Mouse (Mus musculus) heart, embryonic 12.5 days (tissue): ENCODE measurements around the gene Olfr885. TPM values are rescaled to one million over a fixed set of nuclear protein-coding genes. Genes with fewer than 3 reads are reported as not detected.

Source experiments
- ATAC-seq: fragments of 200-750 bp; cut with Nextera tagmentation; 2 replicates; pipeline ENCODE4 v1.8.0; 2017; ENCODE audit warnings: moderate TSS enrichment, moderate library complexity; ENCODE audit not compliant: insufficient number of reproducible peaks, low FRiP score
- H3K27ac ChIP-seq: fragments of 300-500 bp; sonication (generic); 2 replicates; pipeline ENCODE4 v1.5.1; 2016; ENCODE audit warnings: mild to moderate bottlenecking, moderate library complexity; ENCODE audit not compliant: poor library complexity, severe bottlenecking
- H3K27me3 ChIP-seq: fragments of 300-500 bp; sonication (generic); replicated peaks from 2 replicates; pipeline ENCODE4 v1.6.1; 2016; ENCODE audit warnings: mild to moderate bottlenecking, moderate library complexity
- H3K36me3 ChIP-seq: fragments of 300-500 bp; sonication (generic); 2 replicates; pipeline ENCODE4 v1.6.1; 2016; ENCODE audit warnings: mild to moderate bottlenecking, moderate library complexity
- H3K4me1 ChIP-seq: fragments of 300-500 bp; sonication (generic); replicated peaks from 2 replicates; pipeline ENCODE4 v1.6.1; 2016; ENCODE audit warnings: mild to moderate bottlenecking
- H3K4me2 ChIP-seq: fragments of 300-500 bp; sonication (generic); 2 replicates; pipeline ENCODE4 v1.6.1; 2016; ENCODE audit warnings: mild to moderate bottlenecking, moderate library complexity
- H3K4me3 ChIP-seq: fragments of 300-500 bp; sonication (generic); 2 replicates; pipeline ENCODE4 v1.5.1; 2016; ENCODE audit warnings: mild to moderate bottlenecking
- H3K9ac ChIP-seq: fragments of 300-500 bp; sonication (generic); 2 replicates; pipeline ENCODE4 v1.6.1; 2016; ENCODE audit warnings: mild to moderate bottlenecking, moderate library complexity
- H3K9me3 ChIP-seq: fragments of 300-500 bp; sonication (generic); replicated peaks from 2 replicates; pipeline ENCODE4 v1.6.1; 2016; ENCODE audit warnings: mild to moderate bottlenecking, moderate library complexity
- WGBS: fragments of 180-500 bp; shearing (Covaris S2); methylation state at CpG from one replicate; pipeline ENCODE4 v1.1.7; 2016; 5-methylcytosine and 5-hydroxymethylcytosine counted together
- polyA plus RNA-seq: library from polyadenylated mRNA; unstranded; fragments of >200 nt; fragmentation: Nextera tagmentation; extraction: Ambion mirVana; gene quantifications from 2 replicates; pipeline ENCODE4 v1.2.1, GENCODE M21; 2016

Gene Olfr885
- polyA plus RNA-seq = not detected in 2 replicates

- no peak within 1 kb of the TSS for H3K9ac ChIP-seq
- H3K4me1 ChIP-seq = no peaks in the 10 kb centered on the region
- ATAC-seq = no peak
- no peak within 1 kb of the TSS for H3K4me3 ChIP-seq
- H3K27ac ChIP-seq = no peak within 1 kb of the TSS
- H3K27me3 ChIP-seq = no peaks in the 10 kb centered on the region
- H3K36me3 ChIP-seq = no peaks in the 10 kb centered on the region
- WGBS = 81% methylated on average over 3 of the region's 3 CpGs
- no peak within 1 kb of the TSS for H3K4me2 ChIP-seq
- H3K9me3 ChIP-seq = no peaks in the 10 kb centered on the region
Measured at GRCm38 (mm10) chr9:38061022-38061421, at the start of gene Olfr885. TSS of gene Olfr885 (plus strand) at chr9:38061322.

GRCm38 (mm10) chr9:38025508-38025907 is 35.6 kb upstream of the Olfr885 start, which contains the start of gene Olfr883:
TSS of gene Olfr883 (plus strand) at chr9:38025808.
- Histone ChIP-seq H3K4me1 (no peaks in the 10 kb centered on the region), H3K9ac (no peak within 1 kb of the TSS), H3K4me2 (no peak within 1 kb of the TSS), H3K27ac (no peak within 1 kb of the TSS), H3K9me3 (no peaks in the 10 kb centered on the region), H3K36me3 (no peaks in the 10 kb centered on the region), H3K27me3 (no peaks in the 10 kb centered on the region), H3K4me3 (no peak within 1 kb of the TSS)
- 77% methylated on average over 1 of the region's 1 CpGs for WGBS
- ATAC-seq = no peak

GRCm38 (mm10) chr9:38046255-38046654 is 14.9 kb upstream of the Olfr885 start, which contains the start of gene Olfr884:
TSS of gene Olfr884 (plus strand) at chr9:38046555.
- 55% methylated on average over 1 of the region's 1 CpGs for WGBS
- H3K4me1 ChIP-seq = no peaks in the 10 kb centered on the region
- H3K9ac ChIP-seq = no peak within 1 kb of the TSS
- no peaks in the 10 kb centered on the region for H3K36me3 ChIP-seq
- no peak within 1 kb of the TSS for H3K4me3 ChIP-seq
- H3K4me2 ChIP-seq = no peak within 1 kb of the TSS
- no peaks in the 10 kb centered on the region for H3K9me3 ChIP-seq
- H3K27me3 ChIP-seq = no peaks in the 10 kb centered on the region
- ATAC-seq = no peak
- H3K27ac ChIP-seq = no peak within 1 kb of the TSS

- 65% methylated on average over 1 of the region's 1 CpGs for WGBS
- H3K9me3 ChIP-seq = no peaks in the 10 kb centered on the region
- no peaks in the 10 kb centered on the region for H3K4me1 ChIP-seq
Measured at GRCm38 (mm10) chr9:38083772-38084171, 22.6 kb downstream of the Olfr885 start, which contains the start of gene Olfr887. TSS of gene Olfr887 (plus strand) at chr9:38084072.

GRCm38 (mm10) chr9:38107828-38108227 is 46.7 kb downstream of the Olfr885 start, which contains the start of gene Olfr888:
TSS of gene Olfr888 (plus strand) at chr9:38108128.
- 71% methylated on average over 1 of the region's 1 CpGs for WGBS
- no peak for ATAC-seq

More at GRCm38 (mm10) chr9:38083772-38084171, 22.6 kb downstream of the Olfr885 start, which contains the start of gene Olfr887:
- Histone ChIP-seq H3K9ac (no peak within 1 kb of the TSS), H3K27me3 (no peaks in the 10 kb centered on the region), H3K4me2 (no peak within 1 kb of the TSS), H3K36me3 (no peaks in the 10 kb centered on the region), H3K27ac (no peak within 1 kb of the TSS), H3K4me3 (no peak within 1 kb of the TSS)
- no peak for ATAC-seq

More at GRCm38 (mm10) chr9:38107828-38108227, 46.7 kb downstream of the Olfr885 start, which contains the start of gene Olfr888:
- Histone ChIP-seq H3K4me3 (no peak within 1 kb of the TSS), H3K36me3 (no peaks in the 10 kb centered on the region), H3K4me1 (no peaks in the 10 kb centered on the region), H3K9ac (no peak within 1 kb of the TSS), H3K4me2 (no peak within 1 kb of the TSS), H3K9me3 (no peaks in the 10 kb centered on the region), H3K27me3 (no peaks in the 10 kb centered on the region), H3K27ac (no peak within 1 kb of the TSS)

Other genes starting within 250 kb of the Olfr885 start
- not detected in 2 replicates for gene Olfr877, start 207.1 kb upstream of the Olfr885 start, polyA plus RNA-seq
- not detected in 2 replicates for gene Olfr145, start 164.6 kb upstream of the Olfr885 start, polyA plus RNA-seq
- not detected in 2 replicates for gene Olfr878, start 143.5 kb upstream of the Olfr885 start, polyA plus RNA-seq
- gene Olfr881, start 69.5 kb upstream of the Olfr885 start, polyA plus RNA-seq = not detected in 2 replicates
- gene Olfr883, start 35.5 kb upstream of the Olfr885 start, polyA plus RNA-seq = not detected in 2 replicates
- gene Olfr884, start 14.8 kb upstream of the Olfr885 start, polyA plus RNA-seq = not detected in 2 replicates
- gene Olfr887, start 22.8 kb downstream of the Olfr885 start, polyA plus RNA-seq = not detected in 2 replicates
- gene Olfr888, start 46.8 kb downstream of the Olfr885 start, polyA plus RNA-seq = not detected in 2 replicates
- 0.03 TPM in 2 replicates for gene Olfr889, start 53.9 kb downstream of the Olfr885 start, polyA plus RNA-seq
- not detected in 2 replicates for gene Olfr890, start 81.2 kb downstream of the Olfr885 start, polyA plus RNA-seq
- gene Olfr891, start 119.5 kb downstream of the Olfr885 start, polyA plus RNA-seq = not detected in 2 replicates
- not detected in 2 replicates for gene Olfr893, start 147.0 kb downstream of the Olfr885 start, polyA plus RNA-seq
- not detected in 2 replicates for gene Olfr894, start 156.7 kb downstream of the Olfr885 start, polyA plus RNA-seq
- not detected in 2 replicates for gene Olfr143, start 191.5 kb downstream of the Olfr885 start, polyA plus RNA-seq
- gene Olfr895, start 206.5 kb downstream of the Olfr885 start, polyA plus RNA-seq = not detected in 2 replicates
- gene Olfr896-ps1, start 229.8 kb downstream of the Olfr885 start, polyA plus RNA-seq = not detected in 2 replicates